Mouse (Mus musculus): ENCODE results near the gene Gm10477.

DNA sequence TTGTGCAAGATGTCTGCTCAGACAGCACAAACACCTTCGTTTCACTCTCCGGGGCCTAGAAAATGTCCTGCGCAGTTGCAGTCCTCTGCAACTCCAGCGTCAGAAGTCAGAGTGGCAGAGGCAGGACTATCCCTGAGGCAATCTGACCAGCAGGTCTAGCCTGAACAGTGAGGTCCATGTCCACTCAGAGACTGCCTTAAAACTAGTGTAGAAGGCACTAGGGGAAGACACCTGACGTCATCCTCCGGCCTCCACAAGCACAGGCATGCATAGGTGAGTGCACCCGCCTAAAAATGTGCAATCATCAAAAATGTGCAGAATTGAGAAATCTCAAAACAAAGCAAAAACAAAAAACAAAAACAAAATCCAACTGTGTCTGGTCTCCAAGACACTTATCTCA is 25.0 kb downstream of the Gm10477 start, which contains the start of gene Gm648:
- no peak for TF ChIP-seq CTCF (IDR thresholded peaks at IDR 0.05)
- no peak for TF ChIP-seq POLR2A (IDR thresholded peaks at IDR 0.05; ENCODE audit: insufficient read depth, low read depth, low read length)
